Mouse (Mus musculus) MEL (cell line): ENCODE measurements around the gene Tmem44. TPM values are rescaled to one million over a fixed set of nuclear protein-coding genes. Genes with fewer than 3 reads are reported as not detected.
A peak's percentile ranks its signal among the peaks of the same experiment; 100 is the strongest.

ENCODE experiments used
- DNase-seq: peaks from one replicate; pipeline ENCODE4 v3.0.0; 2011; ENCODE audit warnings: low read depth, low spot score
- H3K27ac ChIP-seq: 2 replicates; pipeline ENCODE4 v1.5.1; 2012; ENCODE audit warnings: low read depth, mild to moderate bottlenecking, control low read depth, low read length, moderate library complexity; ENCODE audit not compliant: control insufficient read depth
- H3K27me3 ChIP-seq, 2 experiments: fragments of 150-350 bp in 1 of 2; sonication (generic) in 1 of 2; 2 replicates each; pipeline ENCODE4 v1.6.1; 2012; ENCODE audit warnings: low read length in 2 of 2, mild to moderate bottlenecking in 2 of 2, improper control_type of control experiment in 1 of 2, moderate library complexity in 1 of 2; ENCODE audit not compliant: insufficient read depth in 2 of 2, control insufficient read depth in 1 of 2
- H3K36me3 ChIP-seq, 2 experiments: 2 replicates each; pipeline ENCODE4 v1.6.1; 2012 to 2014; ENCODE audit warnings: low read length in 2 of 2, improper control_type of control experiment in 1 of 2, inconsistent platforms in 1 of 2, mild to moderate bottlenecking in 1 of 2; ENCODE audit not compliant: insufficient read depth in 2 of 2, control insufficient read depth in 1 of 2
- H3K4me1 ChIP-seq, 2 experiments: fragments of 150-350 bp in 1 of 2; sonication (generic) in 1 of 2; 2 replicates each; pipeline ENCODE4 v1.6.1; 2012; ENCODE audit warnings: low read length in 2 of 2, improper control_type of control experiment in 1 of 2, mild to moderate bottlenecking in 1 of 2; ENCODE audit not compliant: insufficient read depth in 2 of 2, control insufficient read depth in 1 of 2
- H3K4me3 ChIP-seq, 2 experiments: fragments of 150-350 bp in 1 of 2; sonication (generic) in 1 of 2; 2 replicates each; pipeline ENCODE4 v1.5.1; 2012; ENCODE audit warnings: low read depth in 2 of 2, low read length in 2 of 2, mild to moderate bottlenecking in 2 of 2, moderate library complexity in 2 of 2, control low read depth in 1 of 2, improper control_type of control experiment in 1 of 2; ENCODE audit not compliant: control insufficient read depth in 1 of 2, insufficient read depth in 1 of 2
- H3K79me2 ChIP-seq: 2 replicates; pipeline ENCODE4 v1.6.1; 2012; ENCODE audit warnings: mild to moderate bottlenecking, low read length, moderate library complexity; ENCODE audit not compliant: control insufficient read depth, poor library complexity, insufficient read depth
- H3K9ac ChIP-seq: 2 replicates; pipeline ENCODE4 v1.6.1; 2012; ENCODE audit warnings: low read depth, mild to moderate bottlenecking, control low read depth, low read length, moderate library complexity; ENCODE audit not compliant: control insufficient read depth, poor library complexity, severe bottlenecking
- H3K9me3 ChIP-seq: fragments of 150-350 bp; sonication (generic); replicated peaks from 2 replicates; pipeline ENCODE4 v1.6.1; 2012; ENCODE audit warnings: mild to moderate bottlenecking, low read length, improper control_type of control experiment, moderate library complexity; ENCODE audit not compliant: insufficient read depth
- CHD2 ChIP-seq: IDR thresholded peaks from 2 replicates; pipeline ENCODE4 v1.6.1; 2011; ENCODE audit warnings: low read length, improper control_type of control experiment
- CTCF ChIP-seq, 3 experiments: IDR thresholded peaks in 2 of 3; conservative IDR thresholded peaks in 1 of 3; 2 replicates each; pipeline ENCODE4 v1.5.1; 2011 to 2012; ENCODE audit warnings: low read length in 3 of 3, low read depth in 2 of 3, mild to moderate bottlenecking in 2 of 3, improper control_type of control experiment in 1 of 3, inconsistent platforms in 1 of 3, mixed read lengths in 1 of 3, moderate library complexity in 1 of 3; ENCODE audit not compliant: control insufficient read depth in 1 of 3, insufficient read depth in 1 of 3, poor library complexity in 1 of 3, severe bottlenecking in 1 of 3
- E2F4 ChIP-seq: IDR thresholded peaks from 2 replicates; pipeline ENCODE4 v1.6.1; 2011; ENCODE audit warnings: low read depth, low read length, improper control_type of control experiment, borderline replicate concordance
- ELF1 ChIP-seq: IDR thresholded peaks from 2 replicates; pipeline ENCODE4 v1.6.1; 2014; ENCODE audit warnings: low read depth, mild to moderate bottlenecking, inconsistent platforms, low read length, improper control_type of control experiment, moderate library complexity
- EP300 ChIP-seq, 2 experiments: IDR thresholded peaks; 2 replicates each; pipeline ENCODE4 v1.6.1; 2011; ENCODE audit warnings: improper control_type of control experiment in 2 of 2, low read length in 2 of 2, low read depth in 1 of 2, mild to moderate bottlenecking in 1 of 2
- ETS1 ChIP-seq: IDR thresholded peaks from 2 replicates; pipeline ENCODE4 v1.6.1; 2012; ENCODE audit warnings: low read depth, mild to moderate bottlenecking, inconsistent platforms, low read length, improper control_type of control experiment, moderate library complexity
- GABPA ChIP-seq: IDR thresholded peaks from 2 replicates; pipeline ENCODE4 v1.6.1; 2012; ENCODE audit warnings: low read depth, mild to moderate bottlenecking, inconsistent platforms, low read length, improper control_type of control experiment, moderate library complexity
- GATA1 ChIP-seq: IDR thresholded peaks from 2 replicates; pipeline ENCODE4 v1.6.1; 2011; ENCODE audit warnings: low read depth, low read length, improper control_type of control experiment
- HCFC1 ChIP-seq: IDR thresholded peaks from 2 replicates; pipeline ENCODE4 v1.6.1; 2012; ENCODE audit warnings: low read depth, mild to moderate bottlenecking, inconsistent platforms, low read length, improper control_type of control experiment, moderate library complexity
- JUND ChIP-seq: IDR thresholded peaks from 2 replicates; pipeline ENCODE4 v1.6.1; 2011; ENCODE audit warnings: low read depth, mild to moderate bottlenecking, improper control_type of control experiment, low read length
- KAT2A ChIP-seq: conservative IDR thresholded peaks from 2 replicates; pipeline ENCODE4 v1.6.1; 2012; ENCODE audit warnings: low read depth, low read length, improper control_type of control experiment, inconsistent platforms
- MAFK ChIP-seq: IDR thresholded peaks from 2 replicates; pipeline ENCODE4 v1.6.1; 2011; ENCODE audit warnings: low read depth, mild to moderate bottlenecking, low read length, improper control_type of control experiment, borderline replicate concordance
- MAX ChIP-seq: IDR thresholded peaks from 2 replicates; pipeline ENCODE4 v1.6.1; 2011; ENCODE audit warnings: low read length, improper control_type of control experiment
- MAZ ChIP-seq: IDR thresholded peaks from 2 replicates; pipeline ENCODE4 v1.6.1; 2012; ENCODE audit warnings: low read depth, mild to moderate bottlenecking, inconsistent platforms, low read length, improper control_type of control experiment
- MYB ChIP-seq: IDR thresholded peaks from 2 replicates; pipeline ENCODE4 v1.6.1; 2011; ENCODE audit warnings: mild to moderate bottlenecking, low read depth, low read length, improper control_type of control experiment
- NRF1 ChIP-seq: IDR thresholded peaks from 2 replicates; pipeline ENCODE4 v1.6.1; 2014; ENCODE audit warnings: low read depth, mild to moderate bottlenecking, inconsistent platforms, low read length, improper control_type of control experiment, moderate library complexity; ENCODE audit not compliant: poor library complexity, insufficient read depth, severe bottlenecking
- POLR2A ChIP-seq, 2 experiments: IDR thresholded peaks; 2 replicates each; pipeline ENCODE4 v1.6.1; 2011 to 2012; ENCODE audit warnings: low read length in 2 of 2, mild to moderate bottlenecking in 2 of 2, control low read depth in 1 of 2, improper control_type of control experiment in 1 of 2, low read depth in 1 of 2, moderate library complexity in 1 of 2; ENCODE audit not compliant: control insufficient read depth in 1 of 2, insufficient read depth in 1 of 2, poor library complexity in 1 of 2
- POLR2AphosphoS2 ChIP-seq: IDR thresholded peaks from 2 replicates; pipeline ENCODE4 v1.6.1; 2011; ENCODE audit warnings: low read length, improper control_type of control experiment
- POLR2AphosphoS5 ChIP-seq: IDR thresholded peaks from 2 replicates; pipeline ENCODE4 v1.6.1; 2012; ENCODE audit warnings: low read depth, borderline replicate concordance, mild to moderate bottlenecking, inconsistent platforms, low read length, moderate library complexity, mixed read lengths
- SIN3A ChIP-seq: IDR thresholded peaks from 2 replicates; pipeline ENCODE4 v1.6.1; 2012; ENCODE audit warnings: low read length, improper control_type of control experiment, inconsistent platforms
- SMC3 ChIP-seq: IDR thresholded peaks from 2 replicates; pipeline ENCODE4 v1.6.1; 2011; ENCODE audit warnings: low read depth, low read length, improper control_type of control experiment
- TCF12 ChIP-seq: IDR thresholded peaks from 2 replicates; pipeline ENCODE4 v1.6.1; 2014; ENCODE audit warnings: low read depth, mild to moderate bottlenecking, inconsistent platforms, low read length, improper control_type of control experiment, moderate library complexity
- UBTF ChIP-seq: IDR thresholded peaks from 2 replicates; pipeline ENCODE4 v1.6.1; 2012; ENCODE audit warnings: low read depth, mild to moderate bottlenecking, inconsistent platforms, low read length, improper control_type of control experiment, moderate library complexity, borderline replicate concordance; ENCODE audit not compliant: insufficient read depth
- USF2 ChIP-seq, 2 experiments: IDR thresholded peaks; 2 replicates each; pipeline ENCODE4 v1.6.1; 2011 to 2012; ENCODE audit warnings: improper control_type of control experiment in 2 of 2, low read length in 2 of 2, borderline replicate concordance in 1 of 2, inconsistent platforms in 1 of 2, low read depth in 1 of 2, mild to moderate bottlenecking in 1 of 2; ENCODE audit not compliant: insufficient read depth in 1 of 2
- ZKSCAN1 ChIP-seq: IDR thresholded peaks from 2 replicates; pipeline ENCODE4 v1.6.1; 2012; ENCODE audit warnings: low read depth, mild to moderate bottlenecking, inconsistent platforms, low read length, improper control_type of control experiment, moderate library complexity
- ZMIZ1 ChIP-seq: IDR thresholded peaks from 2 replicates; pipeline ENCODE4 v1.6.1; 2012; ENCODE audit warnings: low read depth, mild to moderate bottlenecking, inconsistent platforms, low read length, improper control_type of control experiment, moderate library complexity
- polyA plus RNA-seq, 2 experiments: library from polyadenylated mRNA; stranded (reverse) in 1 of 2; unstranded in 1 of 2; fragments of >175 nt in 1 of 2; fragments of >200 nt in 1 of 2; gene quantifications; 2 replicates each; pipeline versions ENCODE4 v1.2.1 to v1.2.4; 2012; ENCODE audit warnings: low replicate concordance in 2 of 2, low read depth in 1 of 2; ENCODE audit not compliant: insufficient read length in 2 of 2, insufficient read depth in 1 of 2, missing spikeins in 1 of 2
- total RNA-seq: library from RNA; depleted of rRNA; stranded (reverse); fragments of 300-350 nt; gene quantifications from 2 replicates; pipeline ENCODE4 v1.2.3, GENCODE M21; 2012

Gene Tmem44
- total and polyA plus RNA-seq, 3 experiments = 0.50 to 1.4 TPM; not detected in 1

- Histone ChIP-seq H3K9ac (no peak overlapping the region), H3K4me1 (peaks cover 0 to 4% of the 10 kb centered on the region in 2 experiments; a peak in 3 of 4 replicates), H3K27me3 (no peaks in the 10 kb centered on the region), H3K36me3 (peaks cover 0 to under 1% of the 10 kb centered on the region in 2 experiments; a peak in 2 of 4 replicates), H3K4me3 (no peak overlapping the region), H3K27ac (no peak overlapping the region), H3K79me2 (no peaks in the 10 kb centered on the region), H3K9me3 (no peaks in the 10 kb centered on the region)
- TF ChIP-seq ZKSCAN1 (no peak), ETS1 (peak; percentile 75), USF2 (IDR thresholded peaks at IDR 0.05; ENCODE audit: borderline replicate concordance in 1 of 2, insufficient read depth in 1 of 2, low read depth in 1 of 2, low read length in 2 of 2) (no peak), POLR2A (IDR thresholded peaks at IDR 0.05; ENCODE audit: control insufficient read depth in 1 of 2, insufficient read depth in 1 of 2, low read depth in 1 of 2, low read length in 2 of 2, poor library complexity in 1 of 2) (no peak), SIN3A (peak; percentile 39; the same call in 1 of the 2 replicates), EP300 (IDR thresholded peaks at IDR 0.05; ENCODE audit: low read depth in 1 of 2, low read length in 2 of 2) (peak in 1 of 2 experiments; percentile 31; a peak in 2 of 4 replicates), TCF12 (no peak), ELF1 (no peak), GATA1 (peak; percentile 55), CTCF (IDR thresholded peaks at IDR 0.05 in 2 of 3, conservative IDR thresholded peaks at IDR 0.05 in 1 of 3; ENCODE audit: control insufficient read depth in 1 of 3, insufficient read depth in 1 of 3, low read depth in 2 of 3, low read length in 3 of 3, poor library complexity in 1 of 3, severe bottlenecking in 1 of 3) (no peak), SMC3 (peak; percentile 20; the same call in 1 of the 2 replicates), NRF1 (no peak)
- peak; percentile 59 for DNase-seq
Measured at GRCm38 (mm10) chr16:30517666-30518283, 32.9 kb downstream of the Tmem44 start.

GRCm38 (mm10) chr16:30516993-30517392, 33.6 kb downstream of the Tmem44 start:
- Histone ChIP-seq H3K9me3 (no peaks in the 10 kb centered on the region), H3K9ac (no peak overlapping the region), H3K4me3 (no peak overlapping the region), H3K79me2 (no peaks in the 10 kb centered on the region), H3K36me3 (peaks cover 0 to 7% of the 10 kb centered on the region in 2 experiments; a peak in 2 of 4 replicates), H3K27ac (no peak overlapping the region), H3K4me1 (peaks cover 0 to 12% of the 10 kb centered on the region in 2 experiments; a peak in 3 of 4 replicates), H3K27me3 (no peaks in the 10 kb centered on the region)
- TF ChIP-seq UBTF (no peak), MAFK (no peak), GABPA (no peak), KAT2A (no peak), CHD2 (no peak), E2F4 (no peak), SMC3 (no peak), HCFC1 (no peak), JUND (no peak), MYB (no peak), NRF1 (no peak), EP300 (IDR thresholded peaks at IDR 0.05; ENCODE audit: low read depth in 1 of 2, low read length in 2 of 2) (no peak), POLR2AphosphoS2 (no peak), MAZ (no peak), USF2 (IDR thresholded peaks at IDR 0.05; ENCODE audit: borderline replicate concordance in 1 of 2, insufficient read depth in 1 of 2, low read depth in 1 of 2, low read length in 2 of 2) (no peak), MAX (no peak), ZMIZ1 (no peak), POLR2AphosphoS5 (no peak)
- no peak for DNase-seq
